Mouse (Mus musculus) kidney, adult 2 months (tissue): Measurements from ENCODE around the gene Pidd1. TPM values are rescaled to one million over a fixed set of nuclear protein-coding genes. Genes with fewer than 3 reads are reported as not detected.
A peak's percentile ranks its signal among the peaks of the same experiment; 100 is the strongest.

ENCODE experiments used
- DNase-seq: peaks from one replicate; pipeline ENCODE4 v3.0.0; 2021
- H3K27ac ChIP-seq: fragments of 200-500 bp; 2 replicates; pipeline ENCODE4 v1.5.1; 2012; ENCODE audit warnings: low read depth, low read length, control low read depth, inconsistent platforms; ENCODE audit not compliant: insufficient read depth
- H3K27me3 ChIP-seq: fragments of 200-500 bp; replicated peaks from 2 replicates; pipeline ENCODE4 v1.6.1; 2012; ENCODE audit warnings: mild to moderate bottlenecking, moderate library complexity, low read length, inconsistent platforms; ENCODE audit not compliant: control insufficient read depth, insufficient read depth
- H3K36me3 ChIP-seq: fragments of 200-500 bp; 2 replicates; pipeline ENCODE4 v1.6.1; 2012; ENCODE audit warnings: mild to moderate bottlenecking, moderate library complexity, low read length, inconsistent platforms; ENCODE audit not compliant: control insufficient read depth, insufficient read depth
- H3K4me1 ChIP-seq: fragments of 200-500 bp; 2 replicates; pipeline ENCODE4 v1.6.1; 2011; ENCODE audit warnings: low read length; ENCODE audit not compliant: control insufficient read depth, insufficient read depth
- H3K4me3 ChIP-seq: fragments of 200-500 bp; 2 replicates; pipeline ENCODE4 v1.5.1; 2011; ENCODE audit warnings: mild to moderate bottlenecking, low read depth, low read length, control low read depth; ENCODE audit not compliant: insufficient read depth
- CTCF ChIP-seq: fragments of 200-500 bp; conservative IDR thresholded peaks from 2 replicates; pipeline ENCODE4 v1.5.1; 2011; ENCODE audit warnings: low read depth, mild to moderate bottlenecking, control low read depth, low read length, moderate library complexity, mixed read lengths; ENCODE audit not compliant: insufficient read depth, insufficient read length
- POLR2A ChIP-seq: fragments of 200-500 bp; IDR thresholded peaks from one replicate; pipeline ENCODE4 v1.6.1; 2011; ENCODE audit warnings: low read depth, low read length, control low read depth
- WGBS: fragments of 180-500 bp; shearing (Covaris S2); methylation state at CpG from one replicate; pipeline ENCODE4 v1.1.7; 2018; 5-methylcytosine and 5-hydroxymethylcytosine counted together
- polyA plus RNA-seq: library from polyadenylated mRNA; depleted of rRNA; stranded (reverse); fragments of >200 nt; gene quantifications from 2 replicates; pipeline ENCODE4 v1.2.3, GENCODE M21; 2012

Gene Pidd1
- polyA plus RNA-seq, 1 experiment, result 4.5 TPM

DNA sequence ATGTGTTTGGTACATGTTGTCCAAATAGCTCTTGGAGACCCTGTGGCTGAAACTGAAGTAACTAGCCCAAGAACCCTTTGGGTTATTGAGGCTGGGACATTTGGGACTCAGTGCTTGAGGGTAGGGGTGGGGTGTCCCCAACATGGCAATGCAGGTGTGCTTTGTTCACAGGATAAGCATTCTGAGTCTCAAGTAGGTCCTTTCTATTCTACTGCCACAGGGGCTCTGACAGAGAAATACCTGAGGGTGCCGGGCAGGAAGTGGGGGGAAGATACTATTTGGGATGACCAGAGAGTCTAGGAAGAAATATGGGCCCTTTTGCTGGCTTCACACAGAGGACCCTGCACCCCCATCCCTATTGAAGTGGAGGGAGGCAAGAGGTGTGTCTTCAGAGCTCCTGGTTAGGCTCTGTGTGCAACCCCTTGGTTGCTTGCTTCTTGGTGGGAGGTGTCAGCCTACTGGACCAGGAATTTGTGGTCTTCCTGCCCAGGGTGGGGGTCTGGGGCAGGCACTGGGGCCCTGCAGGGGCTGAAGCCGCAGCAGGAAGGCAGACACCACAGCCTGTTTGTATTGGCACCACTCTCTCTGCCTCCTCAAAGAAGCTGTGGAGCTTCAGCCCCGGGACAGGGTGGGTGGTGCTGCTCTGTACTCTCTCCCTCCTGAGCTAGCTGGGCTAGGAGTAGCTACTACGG is 33.9 kb upstream of the Pidd1 start:
- Histone ChIP-seq H3K27ac (peak overlapping the region; percentile 98), H3K27me3 (no peaks in the 10 kb centered on the region), H3K36me3 (no peaks in the 10 kb centered on the region), H3K4me3 (no peak overlapping the region), H3K4me1 (peaks cover 32% of the 10 kb centered on the region)
- DNase-seq, result no peak
- TF ChIP-seq POLR2A, result no peak
- WGBS, result 43% methylated on average over 4 of the region's 4 CpGs

- 1% methylated on average over 7 of the region's 7 CpGs for whole genome bisulfite sequencing
- Histone ChIP-seq H3K27ac (peak overlapping the region; percentile 98), H3K4me1 (peaks cover 27% of the 10 kb centered on the region), H3K27me3 (no peaks in the 10 kb centered on the region), H3K4me3 (peak overlapping the region; percentile 96), H3K36me3 (no peaks in the 10 kb centered on the region)
- no peak for DNase-seq
- no peak for TF ChIP-seq CTCF
- no peak for TF ChIP-seq POLR2A
These were observed 33.2 kb upstream of the Pidd1 start for GRCm38 (mm10) chr7:141476981-141477370.

DNA sequence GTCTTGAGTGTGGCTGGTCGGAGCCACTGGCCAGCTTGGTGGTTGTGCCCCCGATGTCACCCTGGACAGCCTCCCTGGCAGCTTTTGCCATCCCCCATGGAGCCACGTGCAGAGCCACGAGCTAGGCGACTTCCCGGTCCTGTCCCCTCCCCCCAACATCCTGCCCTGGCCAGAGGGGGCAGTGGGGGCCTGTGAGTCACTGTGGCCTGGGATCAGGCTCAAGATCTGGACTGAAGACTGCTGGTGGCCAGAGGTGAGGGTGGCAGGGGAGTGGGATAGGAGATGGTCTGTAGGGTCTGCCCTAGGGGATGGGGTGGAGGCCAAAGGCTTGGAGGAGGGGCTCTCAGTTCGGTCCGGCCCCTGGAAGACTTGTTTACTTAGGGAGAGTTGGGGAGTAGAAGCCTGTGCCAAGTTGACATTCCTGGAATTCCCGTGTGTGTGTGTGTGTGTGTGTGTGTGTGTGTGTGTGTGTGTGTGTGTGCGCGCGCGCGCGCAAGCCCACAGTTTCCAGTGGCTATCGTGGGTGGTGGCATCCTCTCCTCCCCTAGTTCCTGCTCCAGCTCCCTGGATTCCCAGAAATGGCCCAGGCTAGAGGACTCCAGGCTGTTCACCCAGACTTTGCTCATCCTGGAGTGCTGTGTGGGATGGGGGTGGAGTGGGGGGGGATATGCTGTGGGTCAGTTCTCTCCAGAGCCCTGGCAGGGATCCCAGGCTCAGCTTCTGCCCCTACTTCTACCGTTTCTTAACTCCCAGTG is 32.6 kb upstream of the Pidd1 start:
- TF ChIP-seq CTCF (0 out of 2 replicates have a peak, but pooled peaks have one; percentile 26), POLR2A (no peak)
- H3K4me3 ChIP-seq, result peak overlapping the region; percentile 96
- H3K36me3 ChIP-seq, result no peaks in the 10 kb centered on the region
- peak; percentile 97 for DNase-seq
- H3K27ac ChIP-seq, result peak overlapping the region; percentile 98
- WGBS, result under 1% methylated on average over 17 of the region's 17 CpGs
- H3K27me3 ChIP-seq, result no peaks in the 10 kb centered on the region
- peaks cover 27% of the 10 kb centered on the region for H3K4me1 ChIP-seq

GRCm38 (mm10) chr7:141475805-141476158 is 32.0 kb upstream of the Pidd1 start:
- Histone ChIP-seq H3K36me3 (no peaks in the 10 kb centered on the region), H3K4me3 (peak overlapping the region; percentile 96), H3K27ac (peak overlapping the region; percentile 98), H3K4me1 (peaks cover 25% of the 10 kb centered on the region), H3K27me3 (no peaks in the 10 kb centered on the region)
- 2% methylated on average over 12 of the region's 12 CpGs for WGBS
- no peak for TF ChIP-seq POLR2A
- TF ChIP-seq CTCF, result no peak
- peak; percentile 50 for DNase-seq

DNA sequence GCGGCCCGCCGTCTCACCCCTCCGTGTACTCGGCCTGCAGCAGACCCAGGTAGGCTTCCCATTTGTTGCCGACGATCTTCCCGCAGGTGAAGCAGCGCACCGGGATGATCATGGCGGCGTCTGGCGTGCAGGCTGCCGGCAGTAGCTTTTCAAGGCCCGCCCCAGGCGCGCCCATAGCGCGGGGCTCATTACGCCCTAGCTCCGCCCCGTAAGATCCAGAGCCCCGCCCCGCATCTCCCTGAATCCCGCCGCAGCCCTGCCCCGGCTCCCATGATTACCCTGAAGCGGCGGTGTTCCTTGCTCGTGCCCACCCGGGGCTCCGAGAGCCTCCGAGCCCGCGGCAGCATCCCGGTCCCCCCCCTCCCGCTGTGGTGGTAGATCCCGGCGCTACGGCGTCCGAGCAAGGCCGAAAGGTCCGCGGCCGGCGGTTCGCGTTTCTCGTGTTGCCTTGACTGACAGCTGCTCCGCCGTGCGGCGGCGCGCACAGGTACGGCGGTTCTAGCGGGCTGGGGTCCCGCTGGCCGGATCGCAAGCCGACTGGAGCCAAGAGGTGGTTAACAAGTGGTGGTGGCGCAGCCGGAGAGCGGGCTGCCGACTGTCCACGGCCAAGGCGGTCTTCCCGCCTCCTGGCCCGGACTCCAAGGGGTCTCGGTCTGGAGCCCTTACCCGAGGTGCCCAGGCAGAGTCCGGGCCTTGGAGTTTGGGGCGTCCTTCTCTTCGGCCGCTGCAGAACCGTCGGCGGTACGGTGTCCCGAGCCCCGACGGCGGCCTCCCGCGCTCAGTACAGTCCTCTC is 31.4 kb upstream of the Pidd1 start, which contains the start of the genes Polr2l and Tspan4:
TSS of gene Polr2l (minus strand) at position 122 of the 794 bp plus-strand sequence.
TSS of gene Tspan4 (plus strand) at position 230 of the 794 bp plus-strand sequence.
- WGBS, result 1% methylated on average over 87 of the region's 87 CpGs
- Histone ChIP-seq H3K27me3 (no peaks in the 10 kb centered on the region), H3K4me1 (peaks cover 25% of the 10 kb centered on the region), H3K36me3 (no peaks in the 10 kb centered on the region), H3K4me3 (peak within 1 kb of the TSS; percentile 96), H3K27ac (peak within 1 kb of the TSS; percentile 98)
- DNase-seq, result peak; percentile 91
- TF ChIP-seq CTCF (no peak), POLR2A (peak; percentile 73)

- Histone ChIP-seq H3K27ac (no peak overlapping the region), H3K4me3 (peak overlapping the region; percentile 96), H3K4me1 (peaks cover 34% of the 10 kb centered on the region), H3K36me3 (no peaks in the 10 kb centered on the region), H3K27me3 (no peaks in the 10 kb centered on the region)
- DNase-seq, result no peak
- TF ChIP-seq CTCF (no peak), POLR2A (no peak)
- 5% methylated on average over 5 of the region's 5 CpGs for WGBS
These were observed 30.3 kb upstream of the Pidd1 start for GRCm38 (mm10) chr7:141474160-141474559.

- Histone ChIP-seq H3K4me1 (peaks cover 43% of the 10 kb centered on the region), H3K27me3 (no peaks in the 10 kb centered on the region)
- WGBS, result 66% methylated on average over 6 of the region's 6 CpGs
These were observed 28.9 kb upstream of the Pidd1 start for GRCm38 (mm10) chr7:141472763-141473162.

More at GRCm38 (mm10) chr7:141472763-141473162, 28.9 kb upstream of the Pidd1 start:
- Histone ChIP-seq H3K36me3 (no peaks in the 10 kb centered on the region), H3K27ac (no peak overlapping the region), H3K4me3 (no peak overlapping the region)
- DNase-seq, result no peak
- TF ChIP-seq POLR2A (no peak), CTCF (no peak)
